Mouse (Mus musculus) frontal cortex, postnatal 14 days (tissue): Measurements from ENCODE around the gene Hist2h2bb.
"Not testable (repeated sequence)": the region's sequence is repeated elsewhere in the genome, so short reads cannot be mapped to it uniquely, and the experiment has no call there.

Source experiments
- DNase-seq, 2 experiments: peaks; one replicate each; pipeline ENCODE4 v3.0.0; 2022; ENCODE audit warnings: low spot score in 2 of 2

Gene Hist2h2bb

GRCm38 (mm10) chr3:96269511-96270474, at the start of gene Hist2h2bb:
Gene Hist2h2bb, plus strand, starts transcription at chr3:96269752.
- peak; percentile 90 to 94 for DNase-seq

- peak in 1 of 2 experiments; percentile 28 for DNase-seq
These were observed 49.3 kb upstream of the Hist2h2bb start for GRCm38 (mm10) chr3:96220131-96220764.

- peak; percentile 79 to 80 for DNase-seq
These were observed 48.5 kb upstream of the Hist2h2bb start, which contains the start of the genes Hist2h2ac and Hist2h2be for GRCm38 (mm10) chr3:96220765-96221639. Gene Hist2h2ac, minus strand, starts transcription at chr3:96220880. Gene Hist2h2be, plus strand, starts transcription at chr3:96221119.

GRCm38 (mm10) chr3:96221640-96222038, 47.9 kb upstream of the Hist2h2bb start:
- no peak for DNase-seq

GRCm38 (mm10) chr3:96222774-96223173, 46.8 kb upstream of the Hist2h2bb start:
- no peak for DNase-seq

- DNase-seq: no peak
These were observed 44.1 kb upstream of the Hist2h2bb start for GRCm38 (mm10) chr3:96225421-96225820.

GRCm38 (mm10) chr3:96226695-96227648, 42.6 kb upstream of the Hist2h2bb start:
- no peak for DNase-seq

GRCm38 (mm10) chr3:96228828-96229227, 40.7 kb upstream of the Hist2h2bb start:
- DNase-seq: no peak

GRCm38 (mm10) chr3:96230404-96230803, 39.1 kb upstream of the Hist2h2bb start:
- DNase-seq: no peak

GRCm38 (mm10) chr3:96230910-96231757, 38.4 kb upstream of the Hist2h2bb start:
- no peak for DNase-seq

- no peak for DNase-seq
These were observed 37.8 kb upstream of the Hist2h2bb start for GRCm38 (mm10) chr3:96231758-96232120.

- no peak for DNase-seq
These were observed 34.6 kb upstream of the Hist2h2bb start for GRCm38 (mm10) chr3:96234914-96235313.

GRCm38 (mm10) chr3:96235836-96236235, 33.7 kb upstream of the Hist2h2bb start:
- DNase-seq: no peak

- DNase-seq: no peak
These were observed 32.7 kb upstream of the Hist2h2bb start for GRCm38 (mm10) chr3:96236834-96237334.

- no peak for DNase-seq
These were observed 32.1 kb upstream of the Hist2h2bb start for GRCm38 (mm10) chr3:96237335-96237903.

- DNase-seq: no peak
These were observed 31.5 kb upstream of the Hist2h2bb start for GRCm38 (mm10) chr3:96237904-96238511.

GRCm38 (mm10) chr3:96238954-96239793, 30.4 kb upstream of the Hist2h2bb start, which contains the start of gene Hist2h3c2:
Gene Hist2h3c2, minus strand, starts transcription at chr3:96239127.
- not testable (repeated sequence) for DNase-seq
